Mouse (Mus musculus): Measurements from ENCODE around the gene Pwwp2b.

Pwwp2b gene

DNA sequence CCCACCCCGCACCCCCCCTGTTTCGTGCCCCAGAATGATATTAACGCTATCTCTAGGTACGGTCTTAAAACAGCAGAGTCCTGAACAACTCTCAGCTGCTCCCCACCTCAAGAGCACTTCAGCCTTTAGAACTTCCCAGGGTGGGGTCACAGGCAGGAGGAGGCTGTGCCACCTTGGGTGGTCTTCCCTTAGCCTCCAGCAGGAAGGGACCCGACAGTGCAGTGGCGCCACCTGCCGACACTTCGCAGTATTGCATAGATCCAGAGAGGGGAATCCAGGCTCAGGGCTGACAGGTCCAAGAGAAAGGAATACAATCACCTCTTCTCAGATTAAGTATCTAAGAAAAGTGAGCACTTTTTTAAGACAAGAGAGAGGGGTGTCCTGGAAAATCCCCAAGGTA, 51.1 kb downstream of the Pwwp2b start:
- DNase-seq (ENCODE audit: extremely low spot score), result peak; percentile 86

DNA sequence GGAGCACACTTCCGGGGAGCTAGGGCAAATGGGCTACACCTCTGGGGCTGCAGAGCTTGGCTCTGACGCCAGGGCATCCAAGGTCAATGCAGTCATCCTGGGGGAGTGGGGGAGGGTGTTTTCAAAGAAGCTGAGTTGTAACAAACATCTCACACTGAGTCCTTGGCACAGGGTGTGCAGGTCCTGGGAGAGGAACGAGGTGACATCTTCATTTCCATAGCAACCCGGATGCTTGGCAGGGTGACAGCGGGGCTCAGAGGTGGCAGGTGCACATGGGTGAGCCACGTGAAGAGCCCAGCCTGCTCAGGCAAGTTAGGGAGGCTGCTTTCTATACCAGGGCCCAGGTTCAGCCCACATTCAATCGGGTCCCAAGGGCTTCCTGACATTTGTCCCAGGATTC, 52.1 kb downstream of the Pwwp2b start:
- no peak for DNase-seq (ENCODE audit: extremely low spot score)

DNA sequence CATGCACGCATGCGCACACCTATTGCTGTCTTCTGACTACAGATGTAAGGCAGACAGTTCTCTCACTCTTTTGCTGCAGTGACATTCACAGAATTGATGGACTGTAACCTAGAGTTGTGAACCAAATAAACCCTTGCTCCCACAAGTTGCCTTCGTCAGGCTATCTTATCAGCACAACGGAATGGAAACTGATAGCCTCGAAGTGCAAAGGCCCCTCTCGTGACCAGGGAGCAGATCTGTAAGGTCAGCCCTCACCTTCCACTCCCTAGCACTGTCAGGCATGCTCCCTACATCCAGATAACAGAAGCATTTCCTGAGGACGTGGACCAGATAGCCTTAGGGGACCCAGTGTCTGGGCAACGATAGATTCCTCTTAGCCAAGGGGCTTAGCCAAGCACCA, 53.2 kb downstream of the Pwwp2b start:
- no peak for DNase-seq (ENCODE audit: extremely low spot score)

DNA sequence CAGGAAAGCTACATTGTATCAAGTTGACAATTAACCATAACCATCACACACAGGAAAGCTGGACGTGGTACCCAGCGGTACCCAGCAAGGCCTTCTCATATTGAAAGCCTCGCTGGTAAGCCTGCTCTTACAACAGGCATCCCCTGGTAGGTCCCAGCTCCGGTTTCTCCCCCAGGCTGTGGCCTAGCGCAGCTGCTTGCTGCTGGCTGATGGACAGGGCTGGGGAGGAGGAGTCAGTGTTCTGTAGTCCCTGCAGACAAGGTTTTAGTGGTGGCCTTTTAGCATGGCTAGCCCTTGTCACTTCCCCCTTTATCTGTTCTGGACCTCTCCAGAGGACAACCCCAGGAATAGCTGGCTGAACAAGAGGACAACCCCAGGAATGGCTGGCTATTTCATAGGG, 54.0 kb downstream of the Pwwp2b start:
- no peak for DNase-seq (ENCODE audit: extremely low spot score)

DNA sequence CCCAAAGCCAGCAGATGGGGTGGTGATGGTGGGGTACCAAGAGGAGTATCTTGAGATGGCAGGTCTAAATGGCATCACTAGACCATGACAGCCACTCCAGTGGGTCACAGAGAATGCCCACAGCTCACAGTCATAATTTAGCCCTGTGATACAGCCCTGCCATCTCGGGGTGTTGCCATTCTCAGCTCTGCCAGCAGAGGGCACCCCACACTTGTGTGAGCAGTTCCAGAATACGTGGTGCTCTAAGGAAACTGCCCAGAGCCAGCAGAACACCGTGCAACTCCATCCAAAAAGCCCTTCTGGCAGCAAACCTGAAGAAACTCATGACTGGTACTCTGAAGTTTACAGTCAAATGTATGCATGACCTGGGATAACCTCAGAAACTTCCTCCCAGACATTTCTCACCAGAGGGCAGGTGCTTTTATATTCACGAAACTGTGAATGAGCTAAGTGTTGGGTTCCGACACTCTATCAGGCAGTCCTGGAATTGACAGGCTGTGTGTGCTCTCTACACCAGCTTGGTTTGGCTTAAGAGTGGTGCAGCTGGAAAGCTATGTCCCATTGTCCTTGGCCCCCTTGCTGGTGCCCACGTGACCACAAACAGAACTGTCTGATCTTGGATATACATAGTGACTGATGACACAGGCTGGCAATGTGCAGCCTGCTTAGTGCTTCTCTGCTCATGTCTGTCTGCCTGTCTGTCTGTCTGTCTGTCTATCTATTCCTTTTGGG, 55.2 kb downstream of the Pwwp2b start:
- peak; percentile 83 for DNase-seq (ENCODE audit: extremely low spot score)

DNA sequence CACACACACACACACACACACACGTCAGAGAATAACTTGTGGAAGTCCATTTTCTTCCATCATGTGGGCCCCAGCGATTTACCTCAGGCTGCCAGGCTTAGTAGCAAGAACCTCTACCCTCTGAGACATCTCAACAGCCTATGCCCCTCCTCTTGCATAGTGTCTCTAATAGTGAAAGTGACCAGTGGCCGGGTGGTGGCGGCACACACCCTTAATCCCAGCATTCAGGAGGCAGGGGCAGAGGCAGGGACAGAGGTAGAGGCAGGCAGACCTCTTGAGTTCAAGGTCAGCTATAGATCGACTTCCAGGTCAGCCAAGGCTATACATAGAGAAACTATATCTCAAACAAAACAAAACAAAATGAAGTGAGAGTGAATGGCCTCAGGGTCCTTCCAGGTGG, 56.0 kb downstream of the Pwwp2b start:
- no peak for DNase-seq (ENCODE audit: extremely low spot score)

DNA sequence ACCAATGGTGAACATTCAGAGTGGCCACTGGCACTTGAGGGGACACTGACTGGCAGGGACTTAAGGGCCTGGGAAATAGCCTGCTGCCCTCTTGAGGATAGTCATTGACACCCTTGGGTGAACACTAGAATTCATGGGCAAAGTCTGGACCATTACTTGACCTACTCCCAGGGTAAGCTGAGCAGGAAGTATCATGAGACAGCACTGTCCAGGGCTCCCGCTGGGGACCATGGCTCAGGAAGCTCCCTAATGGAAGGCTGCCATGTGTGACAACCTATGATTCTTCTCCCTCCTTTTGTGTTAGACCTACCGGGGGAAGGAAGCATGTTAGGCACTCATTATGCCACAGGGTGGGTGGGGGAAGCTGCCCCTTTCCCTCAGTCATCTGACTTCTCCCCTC, 58.8 kb downstream of the Pwwp2b start:
- DNase-seq (ENCODE audit: extremely low spot score), result no peak

DNA sequence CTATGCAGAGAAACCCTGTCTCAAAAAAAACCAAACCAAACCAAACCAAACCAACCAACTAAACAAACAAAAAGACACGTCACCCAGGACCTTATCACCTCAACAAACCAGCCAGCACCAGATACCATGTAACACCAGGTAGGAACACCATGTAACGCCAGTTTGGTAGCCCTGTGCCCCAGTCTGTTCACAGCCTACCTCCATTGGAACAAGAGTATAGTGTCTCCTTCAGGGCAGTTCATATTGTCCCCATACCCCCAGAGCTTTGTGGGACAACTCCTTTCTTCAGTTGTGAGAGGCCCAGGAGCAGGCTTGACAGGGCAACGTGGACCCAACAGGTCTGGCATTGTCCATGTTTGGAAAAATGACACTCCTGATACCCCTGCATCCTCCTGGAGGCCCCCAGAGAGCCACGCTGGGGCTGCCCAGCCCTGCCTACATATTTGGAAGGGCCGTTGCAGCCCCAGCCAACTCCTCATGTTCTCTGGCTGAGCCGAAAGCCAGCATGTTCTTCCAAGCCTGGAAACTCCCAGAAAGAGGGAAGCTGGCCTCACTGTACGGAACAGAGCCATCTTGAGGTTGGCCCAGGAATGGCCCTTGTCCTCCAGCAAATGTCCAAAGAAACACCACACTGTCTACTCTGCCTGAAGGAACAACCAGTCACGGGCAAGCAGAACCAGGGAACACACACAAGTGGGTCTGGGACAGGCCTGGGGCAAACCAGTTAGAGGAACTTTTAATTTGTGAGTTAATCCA, 60.0 kb downstream of the Pwwp2b start:
- DNase-seq (ENCODE audit: extremely low spot score), result no peak

DNA sequence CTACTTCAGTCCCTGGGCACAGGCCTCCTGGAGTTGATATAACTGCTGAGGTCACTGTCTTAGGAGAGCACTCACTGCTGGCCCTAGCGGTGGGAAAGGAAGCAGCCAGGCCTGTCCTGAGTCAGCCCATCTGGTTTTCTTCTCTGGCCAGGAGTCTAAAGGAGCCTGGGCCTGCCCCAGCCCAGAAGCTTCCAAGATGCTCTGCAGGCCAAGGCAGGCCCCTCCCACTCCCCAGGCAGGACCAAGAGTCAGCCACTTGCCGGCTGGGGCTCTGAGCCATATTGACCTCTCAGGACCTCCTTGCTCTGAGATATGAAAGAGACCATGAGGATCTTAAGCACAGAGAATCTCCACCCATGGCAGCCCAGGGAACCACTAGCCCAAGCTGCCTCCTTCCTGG, 60.8 kb downstream of the Pwwp2b start:
- DNase-seq (ENCODE audit: extremely low spot score), result no peak

DNA sequence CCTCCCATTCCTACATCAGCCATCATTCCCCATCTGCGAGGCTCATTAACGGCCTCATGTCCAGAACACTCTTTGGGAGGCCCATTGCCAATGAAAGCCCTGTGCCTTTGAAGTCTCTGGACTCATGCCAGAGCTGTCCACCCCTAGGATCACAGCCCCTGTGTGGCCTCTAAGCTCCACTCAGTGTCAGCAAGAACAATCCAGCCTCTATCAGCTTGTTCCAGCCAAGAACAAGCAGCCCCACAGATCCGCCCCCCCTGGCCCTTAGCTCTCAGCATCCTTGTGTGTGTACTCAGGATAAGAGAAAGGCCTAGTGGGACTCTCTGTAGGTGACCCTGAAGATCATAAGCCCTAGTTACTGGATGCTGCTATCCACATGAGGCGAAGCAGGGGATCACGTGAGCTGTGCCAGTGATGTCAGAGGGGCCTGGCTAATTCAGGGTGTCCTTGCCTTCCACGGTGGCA, 62.2 kb downstream of the Pwwp2b start:
- DNase-seq (ENCODE audit: extremely low spot score), result no peak

DNA sequence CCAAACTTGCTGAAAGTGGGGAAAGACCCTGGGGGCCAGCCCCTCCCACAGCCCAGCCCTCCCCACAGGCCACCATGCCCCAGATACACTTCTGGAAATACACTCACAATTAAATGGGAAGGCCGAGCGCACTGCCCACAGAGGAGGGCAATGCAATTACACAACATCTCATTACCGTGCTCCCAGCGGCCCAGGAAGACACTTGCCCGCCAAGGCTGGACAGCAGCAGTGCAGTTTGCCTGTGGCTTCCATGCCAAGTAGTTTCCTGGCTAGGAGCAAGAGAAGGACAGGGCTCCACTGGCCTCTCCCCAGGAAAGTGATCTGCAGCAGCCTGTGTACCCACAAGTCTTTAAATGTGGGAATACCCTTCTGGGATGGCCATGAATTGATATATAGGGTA, 64.4 kb downstream of the Pwwp2b start:
- no peak for DNase-seq (ENCODE audit: extremely low spot score)

DNA sequence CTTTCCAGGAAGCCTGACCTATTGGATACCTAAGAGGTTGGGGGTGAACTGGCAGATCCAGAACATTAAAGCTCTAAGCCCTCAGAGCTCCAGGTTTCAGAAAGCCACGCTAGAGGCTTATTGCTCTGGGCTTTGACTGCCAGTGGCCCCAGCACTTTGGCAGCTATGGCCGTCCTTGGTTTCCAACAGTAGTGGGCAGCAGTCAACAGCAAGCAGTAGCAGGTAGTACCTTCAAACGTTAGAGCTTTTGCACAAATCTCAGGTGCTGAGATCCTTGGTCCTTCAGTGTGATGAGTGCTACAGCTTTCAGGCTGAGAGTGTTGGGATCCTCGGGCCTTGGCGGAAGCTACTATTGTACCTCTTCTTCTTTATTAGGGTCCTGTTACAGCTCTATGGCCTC, 65.1 kb downstream of the Pwwp2b start:
- DNase-seq (ENCODE audit: extremely low spot score), result no peak

DNA sequence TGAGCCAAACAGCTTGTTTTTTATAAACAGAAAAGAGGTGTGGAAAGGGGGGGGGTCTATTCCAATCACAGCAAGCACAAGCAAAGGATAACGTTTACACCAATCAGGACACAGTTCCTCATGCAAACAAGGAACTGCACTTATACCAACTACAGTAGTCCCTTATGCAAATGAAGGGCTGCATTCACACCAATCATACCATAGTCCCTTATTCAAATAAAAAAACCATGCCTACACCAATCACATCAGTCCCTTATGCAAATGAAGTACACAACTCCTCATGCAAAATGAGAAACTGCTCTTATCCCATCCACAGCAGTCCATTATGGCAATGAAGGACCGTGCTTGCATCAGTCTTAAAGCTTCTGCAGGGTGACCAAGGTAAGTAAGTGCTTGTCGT, 66.4 kb downstream of the Pwwp2b start:
- no peak for DNase-seq (ENCODE audit: extremely low spot score)

DNA sequence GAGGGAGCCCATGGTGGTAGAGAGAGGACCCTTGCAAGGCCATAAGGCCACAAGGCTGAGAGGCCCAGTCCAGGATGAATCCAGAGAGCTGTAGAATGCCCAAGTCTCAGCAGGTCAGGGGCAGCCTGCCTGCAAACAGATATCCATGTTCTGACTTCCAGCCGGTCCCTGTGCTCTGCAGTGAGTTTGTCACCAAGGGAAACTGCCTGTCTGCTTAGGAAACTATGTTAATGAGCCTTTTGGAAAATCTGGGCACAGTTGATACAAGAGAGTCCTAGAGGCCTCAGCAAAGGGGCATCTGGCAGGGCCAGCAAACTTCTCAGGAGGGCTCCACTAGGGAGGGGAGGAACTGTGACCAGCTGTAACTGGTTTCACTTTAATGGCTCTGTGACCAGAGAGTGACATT, 70.7 kb downstream of the Pwwp2b start:
- no peak for DNase-seq (ENCODE audit: extremely low spot score)

Measured in embryo, embryonic 9.5 days (tissue).